Mouse (Mus musculus): ENCODE measurements around the gene Tbcb.

DNA sequence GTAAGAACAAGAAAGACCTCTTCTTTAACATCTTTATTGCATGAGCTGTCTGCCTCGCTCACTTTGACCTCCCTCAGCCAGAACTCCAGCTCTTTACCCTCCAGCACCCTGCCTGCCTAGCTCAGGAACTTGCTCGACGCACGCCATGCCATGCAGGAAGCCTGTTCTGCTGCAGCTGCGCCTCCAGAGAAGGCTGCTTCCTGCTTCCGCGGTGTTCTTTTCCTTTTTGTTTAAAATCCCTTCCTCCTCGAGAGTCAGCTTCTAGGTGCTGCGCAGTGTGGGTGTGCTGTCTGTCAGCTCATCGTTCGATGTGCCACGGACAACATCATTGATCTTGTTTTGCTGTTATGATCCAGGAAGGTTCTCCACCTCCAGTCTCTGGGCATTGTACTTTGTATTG, 55.6 kb downstream of the Tbcb start:
- TF ChIP-seq GATA1 (IDR thresholded peaks at IDR 0.05; ENCODE audit: low read length) = no peak
- no peak for TF ChIP-seq TAL1 (IDR thresholded peaks at IDR 0.05; ENCODE audit: low read length)
